Mouse (Mus musculus): ENCODE measurements around the gene 4931414P19Rik.

- no peak for TF ChIP-seq CTCF (IDR thresholded peaks at IDR 0.05; ENCODE audit: control insufficient read depth, insufficient read depth, low read length)
- no peak for TF ChIP-seq POLR2A (IDR thresholded peaks at IDR 0.05; ENCODE audit: borderline replicate concordance, control insufficient read depth, low read depth, low read length)
Observed at GRCm38 (mm10) chr14:54540771-54541170, 65.0 kb downstream of the 4931414P19Rik start.
